Mouse (Mus musculus): ENCODE results near the gene Usp16. TPM values are rescaled to one million over a fixed set of nuclear protein-coding genes. Genes with fewer than 3 reads are reported as not detected.
A peak's percentile ranks its signal among the peaks of the same experiment; 100 is the strongest.
"Not testable (repeated sequence)": the region's sequence is repeated elsewhere in the genome, so short reads cannot be mapped to it uniquely, and the experiment has no call there.

The Usp16 gene
- polyA plus RNA-seq, 1 experiment from 2014 or later = 90.8 TPM

DNA sequence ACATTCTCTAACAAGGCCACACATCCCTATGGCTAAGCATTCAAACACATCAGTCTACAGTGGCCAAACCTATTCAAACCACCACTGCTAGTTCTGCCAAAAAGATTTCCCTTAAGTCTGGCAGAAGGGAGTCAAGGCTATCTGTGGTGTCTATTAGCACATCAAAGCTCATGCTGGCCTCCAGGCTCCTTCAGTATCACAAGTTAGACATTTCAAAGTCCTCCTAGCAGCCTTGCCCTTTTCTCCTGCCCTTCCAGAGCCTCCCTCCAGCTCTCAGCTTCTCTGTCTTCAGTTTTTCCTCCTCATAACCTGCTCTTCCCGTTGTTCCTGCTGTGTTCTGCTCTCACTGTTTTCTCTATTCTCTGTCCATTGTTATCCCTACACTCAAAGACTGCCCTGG lies 10.4 kb upstream of the Usp16 start:
- Histone ChIP-seq H3K36me3 (ENCODE audit: inconsistent target) (no peaks in the 10 kb centered on the region), H3K4me3 (ENCODE audit: inconsistent target) (no peak overlapping the region), H3K27ac (no peak overlapping the region), H3K79me2 (ENCODE audit: inconsistent target) (no peaks in the 10 kb centered on the region; the same call in 1 of the 2 replicates)
- WGBS (ENCODE audit: missing documents) = 64% methylated on average over 1 of the region's 1 CpGs

GRCm38 (mm10) chr16:87445110-87445509 lies 9.4 kb upstream of the Usp16 start:
- no peak overlapping the region for H3K27ac ChIP-seq
- H3K4me3 ChIP-seq (ENCODE audit: inconsistent target) = no peak overlapping the region
- no peaks in the 10 kb centered on the region; the same call in 1 of the 2 replicates for H3K79me2 ChIP-seq (ENCODE audit: inconsistent target)
- H3K36me3 ChIP-seq (ENCODE audit: inconsistent target) = no peaks in the 10 kb centered on the region

DNA sequence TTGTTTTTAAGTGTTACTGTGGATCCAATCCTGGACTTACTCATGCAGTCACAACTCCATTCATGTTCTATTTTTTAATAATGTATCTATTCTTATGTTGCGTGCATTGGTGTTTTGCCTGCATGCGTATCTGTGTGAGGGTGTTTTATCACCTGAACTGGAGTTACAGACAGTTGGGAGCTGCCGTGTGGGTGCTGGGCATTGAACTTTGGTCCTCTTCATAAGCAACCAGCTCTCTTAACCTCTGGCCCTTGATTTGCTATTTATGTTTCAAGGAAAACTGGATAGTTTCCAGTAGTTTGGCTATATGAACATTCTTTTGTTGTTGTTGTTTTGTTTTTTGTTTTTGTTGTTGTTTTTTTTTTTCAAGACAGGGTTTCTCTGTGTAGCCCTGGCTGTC lies 9.0 kb upstream of the Usp16 start:
- Histone ChIP-seq H3K79me2 (ENCODE audit: inconsistent target) (no peaks in the 10 kb centered on the region; the same call in 1 of the 2 replicates), H3K36me3 (ENCODE audit: inconsistent target) (no peaks in the 10 kb centered on the region), H3K4me3 (ENCODE audit: inconsistent target) (no peak overlapping the region), H3K27ac (no peak overlapping the region)
- 100% methylated on average over 3 of the region's 3 CpGs for WGBS (ENCODE audit: missing documents)

DNA sequence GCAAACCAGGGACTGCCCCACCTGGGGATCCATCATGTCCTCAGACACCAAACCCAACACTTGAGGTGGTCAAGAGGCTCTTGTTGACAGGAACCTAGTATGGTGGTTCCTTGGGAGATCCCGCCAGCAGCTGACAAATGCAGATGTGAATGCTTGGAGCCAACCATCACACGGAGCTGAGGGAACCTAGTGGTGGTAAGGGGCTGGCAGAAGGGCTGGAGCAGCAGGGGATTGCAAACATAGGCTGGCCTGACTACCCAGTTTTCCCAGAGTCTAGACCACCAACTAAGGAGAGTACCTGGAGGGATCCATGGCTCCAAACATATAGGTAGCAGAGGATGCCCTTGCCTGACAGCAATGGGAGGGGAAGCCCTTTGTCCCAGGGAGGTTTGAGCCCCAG lies 1.3 kb upstream of the Usp16 start:
- 91% methylated on average over 2 of the region's 2 CpGs for WGBS (ENCODE audit: missing documents)
- Histone ChIP-seq H3K27ac (no peak overlapping the region), H3K4me3 (ENCODE audit: inconsistent target) (no peak overlapping the region), H3K79me2 (ENCODE audit: inconsistent target) (peaks cover 31% of the 10 kb centered on the region), H3K36me3 (ENCODE audit: inconsistent target) (no peaks in the 10 kb centered on the region)

- 1% methylated on average over 38 of the region's 38 CpGs for WGBS (ENCODE audit: missing documents)
- peak overlapping the region; percentile 45 for H3K27ac ChIP-seq
Measured at GRCm38 (mm10) chr16:87455180-87455611, 693 bp downstream of the Usp16 start.

DNA sequence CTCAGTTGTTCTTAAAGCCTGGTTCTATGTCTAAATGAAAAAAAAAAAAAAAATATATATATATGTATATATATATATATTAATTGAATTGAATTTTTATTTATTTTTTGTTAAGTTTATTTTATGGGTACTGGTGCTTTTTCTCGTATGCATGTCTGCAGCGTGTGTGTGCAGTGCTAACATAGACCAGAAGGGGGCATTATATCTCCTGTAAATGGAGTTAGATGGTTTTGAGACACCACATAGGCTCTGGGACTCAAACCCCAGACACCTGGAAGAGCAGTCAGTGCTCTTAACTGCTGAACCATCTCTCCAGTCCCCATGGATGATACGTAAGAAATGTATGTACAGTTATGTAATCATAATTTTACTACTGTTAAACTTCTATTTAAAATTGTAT lies 4.2 kb downstream of the Usp16 start:
- Histone ChIP-seq H3K79me2 (ENCODE audit: inconsistent target) (peaks cover 81% of the 10 kb centered on the region), H3K27ac (no peak overlapping the region), H3K4me3 (ENCODE audit: inconsistent target) (no peak overlapping the region), H3K36me3 (ENCODE audit: inconsistent target) (peaks cover 40% of the 10 kb centered on the region)
- WGBS (ENCODE audit: missing documents) = 93% methylated on average over 3 of the region's 3 CpGs

More at GRCm38 (mm10) chr16:87455180-87455611, 693 bp downstream of the Usp16 start:
- Histone ChIP-seq H3K36me3 (ENCODE audit: inconsistent target) (peaks cover 11% of the 10 kb centered on the region; the same call in 1 of the 2 replicates), H3K4me3 (ENCODE audit: inconsistent target) (peak overlapping the region; percentile 95), H3K79me2 (ENCODE audit: inconsistent target) (peaks cover 51% of the 10 kb centered on the region)

DNA sequence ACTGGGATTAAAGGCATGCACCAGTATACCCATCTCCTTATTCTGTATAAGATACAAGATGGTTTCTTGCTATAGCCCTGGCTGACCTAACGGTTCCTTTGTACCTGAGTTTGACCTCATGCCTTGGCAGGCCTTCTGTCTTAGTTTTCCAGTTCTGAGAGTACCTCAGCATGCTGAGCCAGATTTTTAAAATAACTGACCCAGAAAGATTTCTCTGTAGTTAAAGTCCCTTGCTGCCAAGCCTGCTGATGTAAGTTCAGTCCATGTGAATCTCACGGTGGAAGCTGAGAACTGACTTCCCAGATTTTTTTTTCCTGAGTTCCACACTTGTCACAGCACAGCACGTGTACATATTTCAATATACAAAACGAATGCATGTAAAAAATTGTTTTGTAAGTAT lies 16.1 kb downstream of the Usp16 start:
- Histone ChIP-seq H3K36me3 (ENCODE audit: inconsistent target) (peaks cover 89% of the 10 kb centered on the region), H3K4me3 (ENCODE audit: inconsistent target) (no peak overlapping the region), H3K79me2 (ENCODE audit: inconsistent target) (no peaks in the 10 kb centered on the region), H3K27ac (no peak overlapping the region)
- 91% methylated on average over 4 of the region's 4 CpGs for WGBS (ENCODE audit: missing documents)

DNA sequence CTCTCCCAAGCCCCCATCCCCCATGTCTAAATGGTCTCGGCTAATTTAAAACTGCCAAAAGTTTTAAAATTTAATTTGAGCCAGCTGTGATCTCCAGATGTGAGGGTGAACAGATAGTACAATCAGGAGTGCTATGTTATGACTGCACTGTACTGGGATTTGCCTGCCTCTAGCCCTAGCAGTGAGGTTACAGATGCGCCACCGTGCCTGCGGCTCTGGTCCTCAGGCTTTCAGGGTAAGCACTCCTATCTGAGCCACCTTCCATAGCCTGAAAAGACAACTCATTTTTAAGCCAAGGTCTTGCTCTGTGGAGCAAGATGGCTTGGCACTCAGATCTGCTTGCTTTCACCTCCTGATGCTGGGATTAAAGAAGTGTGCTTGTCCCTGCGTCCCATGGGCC lies 29.9 kb downstream of the Usp16 start:
- peaks cover 84% of the 10 kb centered on the region for H3K36me3 ChIP-seq (ENCODE audit: inconsistent target)
- no peak overlapping the region for H3K27ac ChIP-seq
- H3K4me3 ChIP-seq (ENCODE audit: inconsistent target) = no peak overlapping the region
- peaks cover 8% of the 10 kb centered on the region; the same call in 1 of the 2 replicates for H3K79me2 ChIP-seq (ENCODE audit: inconsistent target)
- 92% methylated on average over 5 of the region's 5 CpGs for WGBS (ENCODE audit: missing documents)

DNA sequence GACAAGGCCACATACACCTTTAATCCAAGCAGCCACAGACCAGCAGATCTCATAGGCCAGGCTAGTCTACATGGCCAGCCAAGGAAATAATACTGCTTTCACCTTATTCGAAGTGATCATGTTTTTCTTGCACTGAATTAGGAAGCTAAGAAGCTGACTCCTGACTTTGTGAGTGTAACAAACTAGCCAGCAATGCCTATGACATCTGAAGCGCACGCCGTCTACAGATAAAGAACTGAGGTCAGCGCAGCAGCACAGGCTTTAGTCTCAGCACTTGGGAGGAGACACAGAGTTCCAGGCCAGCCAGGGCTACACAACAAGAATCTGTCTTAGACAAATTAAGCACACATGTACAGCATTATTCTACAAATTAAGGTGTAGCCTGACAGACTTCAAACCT lies 32.2 kb downstream of the Usp16 start:
- WGBS (ENCODE audit: missing documents) = 92% methylated on average over 5 of the region's 5 CpGs
- H3K36me3 ChIP-seq (ENCODE audit: inconsistent target) = peaks cover 95% of the 10 kb centered on the region
- peaks cover 10% of the 10 kb centered on the region for H3K79me2 ChIP-seq (ENCODE audit: inconsistent target)
- no peak overlapping the region for H3K27ac ChIP-seq
- H3K4me3 ChIP-seq (ENCODE audit: inconsistent target) = no peak overlapping the region

DNA sequence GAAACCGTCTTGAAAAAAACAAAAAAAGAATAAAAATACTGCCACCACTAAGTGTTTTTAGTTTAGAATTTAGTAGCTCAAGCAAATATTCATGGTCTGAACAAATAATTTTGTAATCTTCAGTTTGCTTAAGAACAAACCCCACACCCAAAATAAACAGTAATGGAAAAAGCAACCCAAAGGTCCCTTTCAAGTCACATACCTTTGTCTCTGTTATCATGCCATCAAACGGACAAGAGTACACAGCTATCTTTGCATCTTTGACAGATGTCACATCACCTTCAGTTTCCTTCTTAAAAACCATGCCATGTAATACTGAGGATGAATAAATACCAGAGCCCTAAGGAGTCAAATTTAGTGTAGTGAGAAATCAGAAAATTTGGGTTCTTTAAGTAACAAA lies 34.1 kb downstream of the Usp16 start:
- peaks cover 92% of the 10 kb centered on the region for H3K36me3 ChIP-seq (ENCODE audit: inconsistent target)
- H3K4me3 ChIP-seq (ENCODE audit: inconsistent target) = no peak overlapping the region
- peaks cover 25% of the 10 kb centered on the region for H3K79me2 ChIP-seq (ENCODE audit: inconsistent target)
- WGBS (ENCODE audit: missing documents) = 91% methylated on average over 2 of the region's 2 CpGs
- H3K27ac ChIP-seq = no peak overlapping the region

DNA sequence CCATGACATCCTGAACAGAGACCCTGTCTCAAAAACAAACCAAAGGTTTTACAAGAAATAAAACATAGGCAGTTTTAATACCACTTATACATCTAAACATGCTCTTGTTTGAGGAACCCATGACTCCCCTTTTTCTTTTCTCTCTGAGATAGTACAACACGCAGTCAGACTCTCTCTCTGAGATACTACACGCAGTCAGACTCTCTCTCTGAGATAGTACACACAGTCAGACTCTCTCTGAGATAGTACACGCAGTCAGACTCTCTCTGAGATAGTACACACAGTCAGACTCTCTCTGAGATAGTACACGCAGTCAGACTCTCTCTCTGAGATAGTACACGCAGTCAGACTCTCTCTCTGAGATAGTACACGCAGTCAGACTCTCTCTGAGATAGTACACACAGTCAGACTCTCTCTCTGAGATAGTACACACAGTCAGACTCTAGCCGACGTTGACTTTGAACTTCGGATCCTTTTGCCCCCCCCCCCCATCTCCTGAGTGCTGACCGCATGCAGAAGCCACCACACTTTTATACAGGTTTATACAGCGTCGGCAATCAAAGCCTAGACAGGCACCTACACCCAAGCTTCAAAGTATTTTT lies 37.8 kb downstream of the Usp16 start:
- not testable (repeated sequence) for H3K4me3 ChIP-seq (ENCODE audit: inconsistent target); H3K27ac ChIP-seq
- H3K36me3 ChIP-seq (ENCODE audit: inconsistent target) = peaks cover 62% of the 10 kb centered on the region
- H3K79me2 ChIP-seq (ENCODE audit: inconsistent target) = peaks cover 47% of the 10 kb centered on the region
- 90% methylated on average over 12 of the region's 12 CpGs for WGBS (ENCODE audit: missing documents)

GRCm38 (mm10) chr16:87494955-87495655 lies 40.6 kb downstream of the Usp16 start:
- peaks cover 35% of the 10 kb centered on the region for H3K36me3 ChIP-seq (ENCODE audit: inconsistent target)
- peak overlapping the region; percentile 51 for H3K27ac ChIP-seq
- WGBS (ENCODE audit: missing documents) = 1% methylated on average over 38 of the region's 39 CpGs
- peak overlapping the region; percentile 95 for H3K4me3 ChIP-seq (ENCODE audit: inconsistent target)
- H3K79me2 ChIP-seq (ENCODE audit: inconsistent target) = peaks cover 47% of the 10 kb centered on the region

DNA sequence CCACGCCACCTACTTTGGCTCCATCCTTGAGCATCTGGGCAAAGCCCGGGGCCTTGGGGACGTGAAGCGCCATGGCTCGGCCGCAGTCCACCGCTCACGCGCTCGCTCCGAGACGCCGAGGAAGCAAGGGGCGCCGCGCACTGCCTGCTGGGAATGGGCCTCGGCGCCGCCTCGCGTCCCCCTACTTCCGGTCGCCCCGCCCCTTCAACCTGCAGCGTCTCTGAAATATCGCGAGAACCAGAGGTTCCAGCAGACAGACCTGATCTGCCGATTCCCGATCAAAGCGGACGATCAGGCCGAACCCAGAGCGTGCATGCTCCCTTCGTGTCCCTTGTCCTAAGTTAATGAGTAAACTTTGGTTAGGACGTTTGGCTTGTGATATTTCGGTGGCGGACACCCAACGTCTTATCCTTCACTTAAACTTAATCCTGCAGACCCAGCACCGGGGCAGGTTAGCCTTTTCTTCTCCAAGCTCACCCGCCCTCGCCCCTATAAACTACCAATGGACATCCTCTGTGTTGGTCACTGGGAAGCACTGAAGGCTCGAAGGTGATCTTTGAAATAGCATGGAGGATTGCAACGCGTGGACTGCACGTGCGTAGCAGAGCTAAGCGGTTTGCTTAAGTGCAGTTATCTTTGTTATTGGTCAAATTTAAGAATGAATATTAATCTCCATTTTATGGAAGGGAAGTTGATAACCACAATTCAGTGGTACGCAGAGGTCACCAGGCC lies 41.4 kb downstream of the Usp16 start, which contains the start of gene Cct8:
Gene Cct8, minus strand, starts transcription at position 158 of the 732 bp plus-strand sequence.
- Histone ChIP-seq H3K79me2 (ENCODE audit: inconsistent target) (peaks cover 47% of the 10 kb centered on the region), H3K27ac (peak within 1 kb of the TSS; percentile 51), H3K4me3 (ENCODE audit: inconsistent target) (peak within 1 kb of the TSS; percentile 95), H3K36me3 (ENCODE audit: inconsistent target) (peaks cover 28% of the 10 kb centered on the region)
- under 1% methylated on average over 48 of the region's 48 CpGs for WGBS (ENCODE audit: missing documents)

- 0 out of 2 replicates have a peak overlapping the region, but pooled peaks have one; percentile 46 for H3K27ac ChIP-seq
- peak overlapping the region; percentile 95 for H3K4me3 ChIP-seq (ENCODE audit: inconsistent target)
Measured at GRCm38 (mm10) chr16:87496728-87497127, 42.2 kb downstream of the Usp16 start.

DNA sequence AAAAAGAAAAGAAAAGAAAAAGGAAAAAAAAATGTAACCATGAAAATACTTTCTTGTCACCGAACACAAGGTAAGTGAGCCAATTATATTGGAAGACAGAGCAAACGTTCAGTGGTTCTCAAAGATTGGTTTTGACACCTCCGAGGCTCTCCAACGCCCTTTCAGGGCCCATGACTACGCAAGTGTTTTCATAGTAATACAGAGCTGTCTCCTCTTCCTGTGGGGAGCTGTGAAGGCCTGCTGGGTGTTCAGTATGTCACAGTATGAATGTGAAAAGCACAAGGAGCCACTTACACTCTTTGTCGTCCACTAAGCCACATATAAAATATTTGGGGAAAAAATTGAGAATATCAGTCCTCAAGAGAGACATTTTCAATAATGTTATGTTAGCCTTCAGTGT lies 42.7 kb downstream of the Usp16 start:
- WGBS (ENCODE audit: missing documents) = 96% methylated on average over 6 of the region's 6 CpGs
- Histone ChIP-seq H3K27ac (no peak overlapping the region), H3K36me3 (ENCODE audit: inconsistent target) (peaks cover 15% of the 10 kb centered on the region; the same call in 1 of the 2 replicates), H3K79me2 (ENCODE audit: inconsistent target) (peaks cover 36% of the 10 kb centered on the region), H3K4me3 (ENCODE audit: inconsistent target) (no peak overlapping the region)

More at GRCm38 (mm10) chr16:87496728-87497127, 42.2 kb downstream of the Usp16 start:
- peaks cover 41% of the 10 kb centered on the region for H3K79me2 ChIP-seq (ENCODE audit: inconsistent target)
- peaks cover 19% of the 10 kb centered on the region; the same call in 1 of the 2 replicates for H3K36me3 ChIP-seq (ENCODE audit: inconsistent target)
- 77% methylated on average over 1 of the region's 2 CpGs for WGBS (ENCODE audit: missing documents)

Data from macrophage (primary cell).